Mouse (Mus musculus) bone marrow macrophage, adult 2 months (primary cell): Measurements from ENCODE around the gene Itgam. TPM values are rescaled to one million over a fixed set of nuclear protein-coding genes. Genes with fewer than 3 reads are reported as not detected.

Experiments
- H3K27ac ChIP-seq: 2 replicates; pipeline ENCODE4 v1.5.1; 2012; ENCODE audit warnings: low read depth, low read length; ENCODE audit not compliant: insufficient read depth
- H3K4me1 ChIP-seq: 2 replicates; pipeline ENCODE4 v1.6.1; 2012; ENCODE audit warnings: low read length; ENCODE audit not compliant: control insufficient read depth, insufficient read depth
- H3K4me3 ChIP-seq: 2 replicates; pipeline ENCODE4 v1.5.1; 2012; ENCODE audit warnings: mild to moderate bottlenecking, low read length, moderate library complexity; ENCODE audit not compliant: insufficient read depth
- CTCF ChIP-seq: IDR thresholded peaks from 2 replicates; pipeline ENCODE4 v1.5.1; 2012; ENCODE audit warnings: low read depth, mild to moderate bottlenecking, low read length, moderate library complexity
- POLR2A ChIP-seq: IDR thresholded peaks from 2 replicates; pipeline ENCODE4 v1.6.1; 2012; ENCODE audit warnings: mild to moderate bottlenecking, low read depth, low read length, borderline replicate concordance
- polyA plus RNA-seq: library from polyadenylated mRNA; stranded (reverse); fragments of >200 nt; gene quantifications from 2 replicates; pipeline ENCODE4 v1.2.4, GENCODE M21; 2012; ENCODE audit not compliant: missing spikeins, insufficient read depth, insufficient read length

Gene Itgam
- polyA plus RNA-seq, 1 experiment, result 564 TPM

GRCm38 (mm10) chr7:128089141-128089540 is 26.7 kb downstream of the Itgam start:
- H3K4me3 ChIP-seq, result peak overlapping the region; percentile 44
- H3K4me1 ChIP-seq, result peaks cover 16% of the 10 kb centered on the region
- peak overlapping the region; percentile 75 for H3K27ac ChIP-seq
- TF ChIP-seq POLR2A (no peak), CTCF (no peak)

DNA sequence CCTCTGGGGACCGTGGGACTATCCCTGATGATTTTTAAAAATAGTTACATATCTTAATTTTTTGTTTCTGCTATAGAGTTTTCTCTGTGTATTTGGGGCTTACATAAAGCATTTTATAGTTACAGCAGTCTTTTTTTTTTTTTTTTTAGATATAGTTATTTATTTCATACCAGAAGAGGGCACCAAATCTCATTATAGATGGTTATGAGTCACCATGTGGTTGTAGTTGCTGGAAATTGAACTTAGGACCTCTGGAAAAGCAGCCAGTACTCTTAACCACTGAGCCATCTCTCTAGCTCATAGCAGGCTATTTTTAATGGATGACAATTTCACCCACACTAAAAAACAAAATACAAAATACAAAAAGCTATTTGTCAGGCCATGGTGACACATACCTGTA is 35.7 kb downstream of the Itgam start:
- TF ChIP-seq CTCF (no peak), POLR2A (no peak)
- Histone ChIP-seq H3K4me1 (no peaks in the 10 kb centered on the region), H3K27ac (no peak overlapping the region), H3K4me3 (no peak overlapping the region)

DNA sequence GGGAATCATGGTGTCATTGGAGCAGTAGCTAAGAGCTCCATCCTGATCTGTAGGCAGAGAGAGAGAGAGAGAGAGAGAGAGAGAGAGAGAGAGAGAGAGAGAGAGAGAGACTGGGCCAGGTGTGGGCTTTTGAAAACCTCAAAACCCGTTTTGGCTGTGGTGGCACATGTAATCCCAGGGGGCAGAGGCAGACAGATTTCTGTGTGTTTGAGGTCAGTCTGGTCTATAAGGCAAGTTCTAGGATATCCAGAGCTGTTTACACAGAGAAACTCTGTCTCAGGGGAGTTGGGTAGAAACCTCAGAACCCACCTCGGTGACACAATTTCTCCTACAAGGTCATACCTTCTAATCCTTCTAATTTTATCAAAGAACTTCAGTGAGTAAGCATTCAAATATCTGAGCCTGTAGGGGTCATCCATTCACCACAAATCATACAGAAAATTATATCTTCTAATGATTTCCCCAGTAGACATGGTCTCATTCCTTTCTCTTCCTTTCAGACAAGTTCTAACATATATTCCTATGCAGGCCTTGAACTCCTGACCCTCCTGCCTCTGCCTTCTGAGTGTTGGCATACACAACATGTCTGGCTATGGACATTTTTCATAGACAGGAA is 38.4 kb downstream of the Itgam start:
- peaks cover 2% of the 10 kb centered on the region; the same call in 1 of the 2 replicates for H3K4me1 ChIP-seq
- H3K27ac ChIP-seq, result no peak overlapping the region
- H3K4me3 ChIP-seq, result no peak overlapping the region
- no peak for TF ChIP-seq POLR2A
- TF ChIP-seq CTCF, result no peak

DNA sequence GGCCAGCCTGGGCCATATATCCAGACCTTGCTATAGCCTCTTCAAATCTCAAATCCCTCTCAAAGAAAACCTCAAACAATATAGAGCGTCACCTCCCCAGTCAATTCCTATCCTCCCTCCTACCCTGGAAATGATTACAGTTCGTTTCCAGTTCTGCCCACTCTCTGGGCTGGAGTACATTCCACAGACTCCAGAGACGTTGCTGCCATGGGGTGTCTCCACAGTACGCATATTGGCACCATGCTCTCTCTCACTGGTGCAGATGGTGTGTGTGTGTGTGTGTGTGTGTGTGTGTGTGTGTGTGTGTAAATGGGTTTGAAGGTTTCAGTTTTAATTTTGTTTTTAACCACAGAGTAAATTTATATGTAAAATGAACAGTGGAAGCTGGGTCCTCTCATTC is 42.8 kb downstream of the Itgam start:
- H3K4me1 ChIP-seq, result peaks cover 6% of the 10 kb centered on the region; the same call in 1 of the 2 replicates
- no peak overlapping the region for H3K4me3 ChIP-seq
- no peak for TF ChIP-seq POLR2A
- TF ChIP-seq CTCF, result no peak
- H3K27ac ChIP-seq, result no peak overlapping the region

DNA sequence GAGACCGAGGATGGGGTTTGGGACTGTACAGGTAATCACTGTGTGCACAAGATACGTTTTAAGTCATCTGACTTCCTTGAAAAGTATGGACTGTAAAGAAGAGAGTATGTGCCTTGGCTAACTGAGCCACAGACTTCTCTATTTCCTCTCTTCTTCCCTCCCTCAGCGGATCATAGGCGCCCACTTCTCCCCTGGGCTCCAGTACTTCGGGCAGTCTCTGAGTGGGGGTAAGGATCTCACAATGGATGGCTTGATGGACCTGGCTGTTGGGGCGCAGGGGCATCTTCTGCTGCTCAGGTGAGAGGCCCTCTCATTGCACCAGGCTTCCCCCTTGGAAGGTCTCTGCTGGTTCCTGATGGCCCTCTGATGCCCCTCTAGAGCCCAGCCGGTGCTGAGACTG is 45.0 kb downstream of the Itgam start:
- Histone ChIP-seq H3K27ac (no peak overlapping the region), H3K4me1 (peaks cover 6% of the 10 kb centered on the region; the same call in 1 of the 2 replicates), H3K4me3 (no peak overlapping the region)
- TF ChIP-seq POLR2A (no peak), CTCF (no peak)

DNA sequence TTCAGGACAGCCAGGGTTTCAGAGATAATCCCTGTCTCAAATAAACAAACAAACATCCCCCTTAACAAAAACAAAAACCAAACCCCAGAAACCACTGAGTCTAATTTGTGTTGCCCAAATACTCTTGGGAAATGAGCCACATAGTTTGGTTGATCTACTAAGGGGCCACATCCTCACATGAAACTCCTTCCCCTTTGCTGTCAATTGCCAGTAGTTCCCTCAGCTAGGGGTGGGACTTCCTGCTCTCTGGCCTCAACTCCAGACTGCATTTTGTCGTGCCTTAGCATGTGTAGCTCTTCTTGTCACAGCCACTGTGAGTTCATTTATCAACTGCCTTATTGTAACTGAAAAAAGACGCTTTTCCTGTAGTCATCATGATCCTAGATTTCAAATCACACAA is 47.9 kb downstream of the Itgam start:
- TF ChIP-seq CTCF (no peak), POLR2A (no peak)
- no peak overlapping the region for H3K4me3 ChIP-seq
- peaks cover 4% of the 10 kb centered on the region; the same call in 1 of the 2 replicates for H3K4me1 ChIP-seq
- no peak overlapping the region for H3K27ac ChIP-seq

- no peak for TF ChIP-seq CTCF
- TF ChIP-seq POLR2A, result no peak
- H3K4me3 ChIP-seq, result no peak overlapping the region
- peaks cover 9% of the 10 kb centered on the region for H3K4me1 ChIP-seq
- no peak overlapping the region for H3K27ac ChIP-seq
These were observed 49.7 kb downstream of the Itgam start for GRCm38 (mm10) chr7:128112131-128112530.

DNA sequence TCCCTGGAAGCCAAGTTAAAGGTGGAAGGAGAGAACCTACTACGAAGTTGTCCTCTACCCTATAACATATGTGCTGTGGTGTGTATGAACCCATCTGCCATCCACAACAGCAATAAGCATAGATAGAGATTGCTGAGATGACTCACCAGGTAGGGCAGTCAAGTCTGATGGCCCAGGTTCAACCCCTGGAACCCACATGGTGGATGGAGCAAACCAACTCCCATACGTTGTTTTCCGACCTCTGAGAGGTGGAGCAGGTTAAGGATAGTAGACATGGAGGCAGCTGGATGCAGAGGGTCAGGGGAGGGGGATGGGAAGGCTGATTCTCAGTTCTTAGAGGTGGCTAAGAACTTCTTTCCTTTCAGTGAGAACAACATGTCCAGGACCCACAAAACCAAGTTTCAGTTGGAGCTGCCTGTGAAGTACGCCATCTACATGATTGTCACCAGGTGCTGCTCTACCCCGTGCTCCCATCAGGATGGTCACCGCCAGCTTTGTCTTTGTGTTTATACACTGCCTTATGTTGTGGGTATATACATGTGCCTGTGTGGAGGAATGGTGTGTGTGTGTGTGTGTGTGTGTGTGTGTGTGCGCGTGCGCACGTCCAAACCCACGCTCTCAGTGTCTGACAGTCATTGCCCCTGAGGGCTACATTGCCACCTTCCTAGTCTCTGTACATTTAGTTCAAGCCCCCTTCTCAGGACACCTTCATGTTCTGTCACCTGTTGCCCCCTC is 52.1 kb downstream of the Itgam start:
- H3K4me3 ChIP-seq, result no peak overlapping the region
- H3K27ac ChIP-seq, result no peak overlapping the region
- TF ChIP-seq CTCF (no peak), POLR2A (no peak)
- peaks cover 9% of the 10 kb centered on the region for H3K4me1 ChIP-seq

DNA sequence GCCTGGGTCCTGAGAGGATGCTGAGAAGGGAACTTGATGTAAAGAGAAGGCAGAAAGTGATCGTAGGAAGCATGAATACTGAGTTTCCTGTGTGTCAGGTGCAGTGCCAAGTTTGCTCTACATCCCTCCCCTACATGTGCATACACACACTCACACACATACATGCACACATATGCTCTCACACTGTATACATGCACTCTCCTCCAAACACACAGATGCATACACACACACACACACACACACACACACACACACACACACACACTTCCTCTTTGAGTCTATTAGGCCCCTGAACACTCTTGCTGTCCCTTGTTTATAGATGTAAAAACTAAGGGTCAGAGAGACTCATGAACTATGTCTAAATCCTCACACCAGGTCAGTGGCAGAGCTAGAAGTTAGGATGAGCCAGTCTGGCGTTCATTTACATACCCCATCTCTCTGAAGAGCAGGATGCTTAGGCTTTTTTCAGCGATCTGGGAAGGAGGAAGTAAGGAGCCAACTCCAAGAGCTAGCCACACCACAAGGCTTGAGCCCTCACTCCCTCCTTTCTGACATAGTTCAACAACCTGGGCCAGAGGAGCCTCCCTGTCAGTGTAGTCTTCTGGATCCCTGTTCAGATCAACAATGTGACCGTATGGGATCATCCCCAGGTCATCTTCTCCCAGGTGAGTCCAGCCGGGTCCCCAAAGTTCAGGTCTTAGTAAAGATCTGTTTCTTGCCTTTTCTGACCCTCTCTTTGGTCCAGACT is 52.9 kb downstream of the Itgam start:
- Histone ChIP-seq H3K4me1 (peaks cover 5% of the 10 kb centered on the region), H3K4me3 (no peak overlapping the region), H3K27ac (no peak overlapping the region)
- TF ChIP-seq POLR2A (no peak), CTCF (no peak)

GRCm38 (mm10) chr7:128116396-128116795 is 54.0 kb downstream of the Itgam start:
- TF ChIP-seq POLR2A, result no peak
- TF ChIP-seq CTCF, result no peak
- H3K4me3 ChIP-seq, result no peak overlapping the region
- no peak overlapping the region for H3K27ac ChIP-seq

More at GRCm38 (mm10) chr7:128116396-128116795, 54.0 kb downstream of the Itgam start:
- H3K4me1 ChIP-seq, result peaks cover 5% of the 10 kb centered on the region
